Mouse (Mus musculus): Measurements from ENCODE around the gene Gnai1.
"Not testable (repeated sequence)": the region's sequence is repeated elsewhere in the genome, so short reads cannot be mapped to it uniquely, and the experiment has no call there.

Gnai1 gene

GRCm38 (mm10) chr5:18343455-18344142 lies 16.6 kb downstream of the Gnai1 start:
- TF ChIP-seq CTCF (conservative IDR thresholded peaks at IDR 0.05; ENCODE audit: low read length) (no peak), POU5F1 (IDR thresholded peaks at IDR 0.05; ENCODE audit: borderline replicate concordance, low read length) (no peak), NANOG (IDR thresholded peaks at IDR 0.05; ENCODE audit: borderline replicate concordance, low read length) (no peak)
- Histone ChIP-seq H3K36me3 (ENCODE audit: insufficient read depth, low read length) (no peaks in the 10 kb centered on the region), H3K9me3 (ENCODE audit: low read length) (peaks cover 30% of the 10 kb centered on the region), H3K4me1 (replicated peaks; ENCODE audit: low read depth, low read length) (no peaks in the 10 kb centered on the region), H3K27me3 (ENCODE audit: insufficient read depth, low read length) (no peaks in the 10 kb centered on the region), H3K4me3 (replicated peaks; ENCODE audit: low read length) (no peak overlapping the region)

- H3K9me3 ChIP-seq (ENCODE audit: low read length), result peaks cover 30% of the 10 kb centered on the region
- H3K27me3 ChIP-seq (ENCODE audit: insufficient read depth, low read length), result no peaks in the 10 kb centered on the region
- no peaks in the 10 kb centered on the region for H3K4me1 ChIP-seq (replicated peaks; ENCODE audit: low read depth, low read length)
- TF ChIP-seq NANOG (IDR thresholded peaks at IDR 0.05; ENCODE audit: borderline replicate concordance, low read length) (no peak), CTCF (conservative IDR thresholded peaks at IDR 0.05; ENCODE audit: low read length) (no peak), POU5F1 (IDR thresholded peaks at IDR 0.05; ENCODE audit: borderline replicate concordance, low read length) (no peak)
- H3K36me3 ChIP-seq (ENCODE audit: insufficient read depth, low read length), result no peaks in the 10 kb centered on the region
- no peak overlapping the region for H3K4me3 ChIP-seq (replicated peaks; ENCODE audit: low read length)
These were observed 17.2 kb downstream of the Gnai1 start for GRCm38 (mm10) chr5:18342765-18343454.

GRCm38 (mm10) chr5:18341876-18342275 lies 18.3 kb downstream of the Gnai1 start:
- H3K9me3 ChIP-seq (ENCODE audit: low read length), result peaks cover 22% of the 10 kb centered on the region
- not testable (repeated sequence) for H3K4me1 ChIP-seq (replicated peaks; ENCODE audit: low read depth, low read length); H3K4me3 ChIP-seq (replicated peaks; ENCODE audit: low read length); H3K27me3 ChIP-seq (ENCODE audit: insufficient read depth, low read length); H3K36me3 ChIP-seq (ENCODE audit: insufficient read depth, low read length)

GRCm38 (mm10) chr5:18332256-18332655 lies 27.9 kb downstream of the Gnai1 start:
- TF ChIP-seq POU5F1 (IDR thresholded peaks at IDR 0.05; ENCODE audit: borderline replicate concordance, low read length) (no peak), CTCF (conservative IDR thresholded peaks at IDR 0.05; ENCODE audit: low read length) (no peak), NANOG (IDR thresholded peaks at IDR 0.05; ENCODE audit: borderline replicate concordance, low read length) (no peak)
- H3K4me1 ChIP-seq (replicated peaks; ENCODE audit: low read depth, low read length), result no peaks in the 10 kb centered on the region
- no peaks in the 10 kb centered on the region for H3K9me3 ChIP-seq (ENCODE audit: low read length)
- no peaks in the 10 kb centered on the region for H3K36me3 ChIP-seq (ENCODE audit: insufficient read depth, low read length)
- no peaks in the 10 kb centered on the region for H3K27me3 ChIP-seq (ENCODE audit: insufficient read depth, low read length)
- H3K4me3 ChIP-seq (replicated peaks; ENCODE audit: low read length), result no peak overlapping the region

GRCm38 (mm10) chr5:18330726-18331125 lies 29.4 kb downstream of the Gnai1 start:
- no peaks in the 10 kb centered on the region for H3K9me3 ChIP-seq (ENCODE audit: low read length)
- no peaks in the 10 kb centered on the region for H3K4me1 ChIP-seq (replicated peaks; ENCODE audit: low read depth, low read length)
- no peaks in the 10 kb centered on the region for H3K27me3 ChIP-seq (ENCODE audit: insufficient read depth, low read length)
- no peaks in the 10 kb centered on the region for H3K36me3 ChIP-seq (ENCODE audit: insufficient read depth, low read length)
- H3K4me3 ChIP-seq (replicated peaks; ENCODE audit: low read length), result no peak overlapping the region
- TF ChIP-seq CTCF (conservative IDR thresholded peaks at IDR 0.05; ENCODE audit: low read length) (no peak), POU5F1 (IDR thresholded peaks at IDR 0.05; ENCODE audit: borderline replicate concordance, low read length) (no peak), NANOG (IDR thresholded peaks at IDR 0.05; ENCODE audit: borderline replicate concordance, low read length) (no peak)

GRCm38 (mm10) chr5:18326159-18326558 lies 34.0 kb downstream of the Gnai1 start:
- Histone ChIP-seq H3K9me3 (ENCODE audit: low read length) (no peaks in the 10 kb centered on the region), H3K4me1 (replicated peaks; ENCODE audit: low read depth, low read length) (no peaks in the 10 kb centered on the region), H3K27me3 (ENCODE audit: insufficient read depth, low read length) (no peaks in the 10 kb centered on the region), H3K4me3 (replicated peaks; ENCODE audit: low read length) (no peak overlapping the region), H3K36me3 (ENCODE audit: insufficient read depth, low read length) (no peaks in the 10 kb centered on the region)
- TF ChIP-seq POU5F1 (IDR thresholded peaks at IDR 0.05; ENCODE audit: borderline replicate concordance, low read length) (no peak), NANOG (IDR thresholded peaks at IDR 0.05; ENCODE audit: borderline replicate concordance, low read length) (no peak), CTCF (conservative IDR thresholded peaks at IDR 0.05; ENCODE audit: low read length) (no peak)

GRCm38 (mm10) chr5:18323534-18323933 lies 36.6 kb downstream of the Gnai1 start:
- no peaks in the 10 kb centered on the region for H3K4me1 ChIP-seq (replicated peaks; ENCODE audit: low read depth, low read length)
- no peaks in the 10 kb centered on the region for H3K27me3 ChIP-seq (ENCODE audit: insufficient read depth, low read length)
- no peaks in the 10 kb centered on the region for H3K9me3 ChIP-seq (ENCODE audit: low read length)
- H3K4me3 ChIP-seq (replicated peaks; ENCODE audit: low read length), result no peak overlapping the region
- no peaks in the 10 kb centered on the region for H3K36me3 ChIP-seq (ENCODE audit: insufficient read depth, low read length)
- TF ChIP-seq NANOG (IDR thresholded peaks at IDR 0.05; ENCODE audit: borderline replicate concordance, low read length) (no peak), POU5F1 (IDR thresholded peaks at IDR 0.05; ENCODE audit: borderline replicate concordance, low read length) (no peak), CTCF (conservative IDR thresholded peaks at IDR 0.05; ENCODE audit: low read length) (no peak)

GRCm38 (mm10) chr5:18321661-18322060 lies 38.5 kb downstream of the Gnai1 start:
- Histone ChIP-seq H3K27me3 (ENCODE audit: insufficient read depth, low read length) (no peaks in the 10 kb centered on the region), H3K9me3 (ENCODE audit: low read length) (peaks cover 2% of the 10 kb centered on the region; the same call in 1 of the 2 replicates), H3K4me3 (replicated peaks; ENCODE audit: low read length) (no peak overlapping the region), H3K4me1 (replicated peaks; ENCODE audit: low read depth, low read length) (no peaks in the 10 kb centered on the region), H3K36me3 (ENCODE audit: insufficient read depth, low read length) (no peaks in the 10 kb centered on the region)
- TF ChIP-seq CTCF (conservative IDR thresholded peaks at IDR 0.05; ENCODE audit: low read length) (no peak), POU5F1 (IDR thresholded peaks at IDR 0.05; ENCODE audit: borderline replicate concordance, low read length) (no peak)

GRCm38 (mm10) chr5:18318846-18319245 lies 41.3 kb downstream of the Gnai1 start:
- no peak for TF ChIP-seq NANOG (IDR thresholded peaks at IDR 0.05; ENCODE audit: borderline replicate concordance, low read length)
- TF ChIP-seq CTCF (conservative IDR thresholded peaks at IDR 0.05; ENCODE audit: low read length), result no peak
- no peak for TF ChIP-seq POU5F1 (IDR thresholded peaks at IDR 0.05; ENCODE audit: borderline replicate concordance, low read length)
- H3K36me3 ChIP-seq (ENCODE audit: insufficient read depth, low read length), result no peaks in the 10 kb centered on the region
- 0 out of 2 replicates have a peak, but pooled peaks cover 4% of the 10 kb centered on the region for H3K4me1 ChIP-seq (replicated peaks; ENCODE audit: low read depth, low read length)
- H3K9me3 ChIP-seq (ENCODE audit: low read length), result peaks cover 2% of the 10 kb centered on the region; the same call in 1 of the 2 replicates
- no peak overlapping the region for H3K4me3 ChIP-seq (replicated peaks; ENCODE audit: low read length)
- H3K27me3 ChIP-seq (ENCODE audit: insufficient read depth, low read length), result no peaks in the 10 kb centered on the region

Measured in E14TG2a.4 (cell line).